Mouse (Mus musculus): Measurements from ENCODE around the gene Ubb.

GRCm38 (mm10) chr11:62558152-62558551 is 7.2 kb downstream of the Ubb start:
- TF ChIP-seq MAFK (IDR thresholded peaks at IDR 0.05; ENCODE audit: insufficient read depth, low read depth, low read length) (no peak), ZC3H11A (IDR thresholded peaks at IDR 0.05; ENCODE audit: borderline replicate concordance, low read depth, low read length) (no peak), ZNF384 (IDR thresholded peaks at IDR 0.05; ENCODE audit: low read depth, low read length) (no peak), CHD2 (IDR thresholded peaks at IDR 0.05; ENCODE audit: low read depth, low read length) (no peak)
